Mouse (Mus musculus) stomach, adult 2 months (tissue): Measurements from ENCODE around the gene Wfdc16. TPM values are rescaled to one million over a fixed set of nuclear protein-coding genes. Genes with fewer than 3 reads are reported as not detected.

ENCODE experiments used
- polyA plus RNA-seq: library from polyadenylated mRNA; depleted of rRNA; stranded (reverse); fragments of >200 nt; gene quantifications from 2 replicates; pipeline ENCODE4 v1.2.3, GENCODE M21; 2012; rRNA removed

Wfdc16 gene
- 0.09 TPM in 1 of 2 replicates, not detected in the other for polyA plus RNA-seq

GRCm38 (mm10) chr2:164638696-164639095 lies at the start of gene Wfdc16:
Gene Wfdc16, minus strand, starts transcription at chr2:164638796.

GRCm38 (mm10) chr2:164684807-164685206 lies 46.2 kb upstream of the Wfdc16 start, which contains the start of gene Wfdc13:
Gene Wfdc13, plus strand, starts transcription at chr2:164685107.

GRCm38 (mm10) chr2:164673987-164674386 lies 35.4 kb upstream of the Wfdc16 start, which contains the start of gene Wfdc11:
Gene Wfdc11, minus strand, starts transcription at chr2:164674087.

GRCm38 (mm10) chr2:164656483-164656882 lies 17.9 kb upstream of the Wfdc16 start, which contains the start of gene Wfdc9:
Gene Wfdc9, minus strand, starts transcription at chr2:164656583.

GRCm38 (mm10) chr2:164655858-164656257 lies 17.3 kb upstream of the Wfdc16 start, which contains the start of gene Wfdc10:
Gene Wfdc10, plus strand, starts transcription at chr2:164656046.

GRCm38 (mm10) chr2:164613471-164613870 lies 25.1 kb downstream of the Wfdc16 start, which contains the start of the genes Wfdc6b and Wfdc8:
Gene Wfdc6b, plus strand, starts transcription at chr2:164613522.
Gene Wfdc8, minus strand, starts transcription at chr2:164613626.

GRCm38 (mm10) chr2:164593494-164593893 lies 45.1 kb downstream of the Wfdc16 start, which contains the start of gene Eppin:
Gene Eppin, minus strand, starts transcription at chr2:164593594.

GRCm38 (mm10) chr2:164585025-164585725 lies 53.4 kb downstream of the Wfdc16 start, which contains the start of gene Wfdc6a:
Gene Wfdc6a, minus strand, starts transcription at chr2:164585447.

Other genes with a start within 250 kb of the Wfdc16 start
- 82.6 and 153 TPM in 2 replicates for gene Slpi, start 249.7 kb downstream of the Wfdc16 start, polyA plus RNA-seq
- gene Rbpjl, start 235.7 kb downstream of the Wfdc16 start, polyA plus RNA-seq: 3.5 and 6.9 TPM in 2 replicates
- 0.78 and 1.2 TPM in 2 replicates for gene Matn4, start 233.6 kb downstream of the Wfdc16 start, polyA plus RNA-seq
- gene Sdc4, start 194.9 kb downstream of the Wfdc16 start, polyA plus RNA-seq: 34.9 and 37.0 TPM in 2 replicates
- 71.4 and 132 TPM in 2 replicates for gene Sys1, start 181.8 kb downstream of the Wfdc16 start, polyA plus RNA-seq
- gene Gm20458, start 177.8 kb downstream of the Wfdc16 start, polyA plus RNA-seq: 31.3 and 46.5 TPM in 2 replicates
- not detected in 2 replicates for gene Trp53tg5, start 165.1 kb downstream of the Wfdc16 start, polyA plus RNA-seq
- gene Dbndd2, start 152.7 kb downstream of the Wfdc16 start, polyA plus RNA-seq: 27.2 and 65.5 TPM in 2 replicates
- 90.3 and 138 TPM in 2 replicates for gene Pigt, start 141.3 kb downstream of the Wfdc16 start, polyA plus RNA-seq
- 41.0 and 51.1 TPM in 2 replicates for gene Wfdc2, start 76.4 kb downstream of the Wfdc16 start, polyA plus RNA-seq
- 0.43 TPM in 1 of 2 replicates, not detected in the other for gene Spint3, start 65.3 kb downstream of the Wfdc16 start, polyA plus RNA-seq
- gene Wfdc6a, start 53.3 kb downstream of the Wfdc16 start, polyA plus RNA-seq: 0.08 and 0.14 TPM in 2 replicates
- 0.19 TPM in 1 of 2 replicates, not detected in the other for gene Eppin, start 45.2 kb downstream of the Wfdc16 start, polyA plus RNA-seq
- gene Wfdc6b, start 25.3 kb downstream of the Wfdc16 start, polyA plus RNA-seq: 0.11 TPM in 1 of 2 replicates, not detected in the other
- gene Wfdc8, start 25.2 kb downstream of the Wfdc16 start, polyA plus RNA-seq: 0.26 TPM in 1 of 2 replicates, not detected in the other
- 0.30 and 3.4 TPM in 2 replicates for gene Wfdc10, start 17.2 kb upstream of the Wfdc16 start, polyA plus RNA-seq
- gene Wfdc9, start 17.8 kb upstream of the Wfdc16 start, polyA plus RNA-seq: not detected in 2 replicates
- not detected in 2 replicates for gene Wfdc11, start 35.3 kb upstream of the Wfdc16 start, polyA plus RNA-seq
- 0.75 and 2.0 TPM in 2 replicates for gene Wfdc13, start 46.3 kb upstream of the Wfdc16 start, polyA plus RNA-seq
- 0.20 TPM in 1 of 2 replicates, not detected in the other for gene Spint4, start 59.7 kb upstream of the Wfdc16 start, polyA plus RNA-seq
- not detected in 2 replicates for gene Spint5, start 76.5 kb upstream of the Wfdc16 start, polyA plus RNA-seq
- 0.22 TPM in 1 of 2 replicates, not detected in the other for gene Wfdc3, start 107.1 kb upstream of the Wfdc16 start, polyA plus RNA-seq
- 9.0 and 25.3 TPM in 2 replicates for gene Dnttip1, start 107.2 kb upstream of the Wfdc16 start, polyA plus RNA-seq
- gene Ube2c, start 131.1 kb upstream of the Wfdc16 start, polyA plus RNA-seq: 31.9 and 34.3 TPM in 2 replicates
- 33.7 and 34.0 TPM in 2 replicates for gene Tnnc2, start 141.2 kb upstream of the Wfdc16 start, polyA plus RNA-seq
- 15.0 and 20.3 TPM in 2 replicates for gene Snx21, start 147.0 kb upstream of the Wfdc16 start, polyA plus RNA-seq
- gene Acot8, start 166.1 kb upstream of the Wfdc16 start, polyA plus RNA-seq: 37.1 and 48.4 TPM in 2 replicates
- gene Zswim3, start 166.3 kb upstream of the Wfdc16 start, polyA plus RNA-seq: 0.58 and 1.1 TPM in 2 replicates
- 8.0 and 8.1 TPM in 2 replicates for gene Zswim1, start 183.9 kb upstream of the Wfdc16 start, polyA plus RNA-seq
- not detected in 2 replicates for gene Spata25, start 189.7 kb upstream of the Wfdc16 start, polyA plus RNA-seq
- gene Ctsa, start 194.1 kb upstream of the Wfdc16 start, polyA plus RNA-seq: 97.4 and 104 TPM in 2 replicates
- 3.4 and 4.2 TPM in 2 replicates for gene Neurl2, start 194.7 kb upstream of the Wfdc16 start, polyA plus RNA-seq
- 43.0 and 47.2 TPM in 2 replicates for gene Pltp, start 218.9 kb upstream of the Wfdc16 start, polyA plus RNA-seq
- gene Pcif1, start 240.5 kb upstream of the Wfdc16 start, polyA plus RNA-seq: 30.9 and 37.6 TPM in 2 replicates